Comparison of ENCODE assay signal across 8 mouse cellular contexts in the genomic region with DNA sequence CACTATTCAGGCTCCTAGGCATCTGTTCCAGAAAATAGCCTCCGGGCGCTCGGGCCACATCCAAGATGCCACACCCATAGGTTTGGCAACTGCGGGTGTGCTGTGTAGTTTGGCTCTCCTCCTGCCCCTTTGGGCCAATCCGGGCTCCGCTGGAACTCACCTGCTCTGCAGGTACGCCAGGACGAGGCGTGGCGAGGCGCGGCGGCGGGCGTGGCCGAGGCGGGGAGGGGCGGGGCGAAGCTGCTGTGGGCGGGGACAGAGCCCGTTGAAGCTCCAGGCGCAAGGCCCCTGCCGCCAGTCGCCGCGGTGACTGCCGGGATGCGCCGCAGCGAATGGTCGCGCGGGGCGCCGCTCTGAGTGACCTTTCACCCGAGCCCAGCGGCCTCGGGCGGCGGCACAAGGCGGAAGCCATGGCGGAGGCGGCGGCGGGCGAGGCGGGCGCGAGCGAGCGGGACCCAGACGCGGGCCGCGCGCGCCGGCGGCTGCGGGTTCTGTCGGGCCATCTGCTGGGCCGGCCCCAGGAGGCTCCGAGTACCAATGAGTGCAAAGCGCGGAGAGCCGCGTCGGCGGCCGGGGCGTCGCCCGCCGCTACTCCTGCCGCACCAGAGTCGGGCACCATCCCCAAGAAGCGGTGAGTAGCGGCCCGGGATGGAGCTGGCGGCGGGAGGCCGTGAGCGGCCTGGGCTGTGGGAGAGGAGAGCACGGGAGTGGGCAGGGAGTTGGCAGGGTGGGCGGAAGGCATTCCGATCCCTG. TPM values are rescaled to one million over a fixed set of nuclear protein-coding genes. Genes with fewer than 3 reads are reported as not detected.
DNase-seq lines count a peak whose midpoint lies in the region; ATAC-seq lines count a peak whose summit lies in the region.

TSS of gene Agps (plus strand) at position 297 of the 753 bp plus-strand sequence.

- peak; percentile 89 for DNase-seq in R1 (ENCODE audit: low read depth, low spot score)
- DNase-seq in cerebellum, postnatal 25 days: peak; percentile 94 to 95
- peak; percentile 89 to 91 for DNase-seq in frontal cortex, postnatal 36 days (ENCODE audit: low spot score in 2 of 2)
- DNase-seq in left cerebral cortex, adult 18-20 months (ENCODE audit: low spot score in 2 of 2): peak; percentile 81 to 89
- peak; percentile 91 for DNase-seq in right cerebral cortex, adult 18-20 months
- DNase-seq in urinary bladder, postnatal 10 days (ENCODE audit: low spot score): peak; percentile 51

- H3K4me1 ChIP-seq in hindbrain, embryonic 16.5 days (ENCODE audit: control insufficient read depth, insufficient read depth, low read depth, low read length): peaks cover 15% of the 10 kb centered on the region

- no peaks in the 10 kb centered on the region for H3K9me3 ChIP-seq in hindbrain, embryonic 16.5 days (ENCODE audit: control insufficient read depth, low read length)

- peaks cover 48% of the 10 kb centered on the region for H3K79me2 ChIP-seq in macrophage (ENCODE audit: inconsistent target)

- WGBS in hindbrain, embryonic 16.5 days: under 1% methylated on average over 77 of the region's 86 CpGs
- WGBS in macrophage (ENCODE audit: missing documents): 1% methylated on average over 64 of the region's 86 CpGs

- no peaks in the 10 kb centered on the region for H3K36me3 ChIP-seq in hindbrain, embryonic 16.5 days (ENCODE audit: control insufficient read depth, insufficient read depth, low read length)
- no peaks in the 10 kb centered on the region for H3K36me3 ChIP-seq in macrophage (ENCODE audit: inconsistent target)

- H3K4me3 ChIP-seq in hindbrain, embryonic 16.5 days (ENCODE audit: low read length): peak within 1 kb of the TSS; percentile 97
- peak within 1 kb of the TSS; percentile 91 for H3K4me3 ChIP-seq in macrophage (ENCODE audit: inconsistent target)

- H3K27me3 ChIP-seq in hindbrain, embryonic 16.5 days (replicated peaks; ENCODE audit: control insufficient read depth, insufficient read depth, low read length): no peaks in the 10 kb centered on the region

- ATAC-seq in hindbrain, embryonic 16.5 days: peak; percentile 96

- H3K4me2 ChIP-seq in hindbrain, embryonic 16.5 days (ENCODE audit: low read length): peak within 1 kb of the TSS; percentile 91

- H3K27ac ChIP-seq in hindbrain, embryonic 16.5 days (ENCODE audit: low read depth, low read length): peak within 1 kb of the TSS; percentile 79
- H3K27ac ChIP-seq in macrophage: peak within 1 kb of the TSS; percentile 52

- peak within 1 kb of the TSS; percentile 97 for H3K9ac ChIP-seq in hindbrain, embryonic 16.5 days (ENCODE audit: low read depth, low read length)

RNA-seq across cellular contexts. Expression of gene Agps, which starts in this region (rescaled TPM):
- 21.6 and 27.6 TPM in 2 replicates for polyA plus RNA-seq in hindbrain, embryonic 16.5 days (2015; fragmentation: Nextera tagmentation; extraction: Ambion mirVana)
- total RNA-seq in left cerebral cortex, adult 18-20 months (2021): 10 to 100 TPM; 35.7 to 39.7 TPM
- 100 to 1,000 TPM in 19 of 26 experiments, 10 to 100 TPM in 7; 62.0 to 236 (median 168) TPM for total RNA-seq in macrophage (2018; cell fraction: chromatin; rRNA removed)
- 10 to 100 TPM; 32.4 to 57.4 (median 42.8) TPM for total RNA-seq in macrophage (2018; cell fraction: cytosol; rRNA removed)
- total RNA-seq in macrophage (2018; cell fraction: nucleus; rRNA removed): 100 to 1,000 TPM in 4 of 26 experiments, 10 to 100 TPM in 22; 27.5 to 131 (median 71.2) TPM
- 22.4 to 47.5 TPM (median 23.5 TPM) in 3 replicates for polyA plus RNA-seq in macrophage (2018)

Comparison
In these comparisons a context has a peak if more than half of its experiments do, and no peak if none do; other contexts are left out.
1. Peak in every context shown above with its lines: DNase-seq, ATAC-seq, H3K4me3 ChIP-seq and H3K27ac ChIP-seq.